Comparison of ENCODE assay signal across 7 mouse cellular contexts in genomic region chr17:84009194-84009593, GRCm38 (mm10).
DNase-seq lines count a peak whose midpoint lies in the region; ATAC-seq and TF ChIP-seq lines count a peak whose summit lies in the region.

No protein-coding gene starts in this region.

- no peak for DNase-seq in ES-E14 (ENCODE audit: low read depth, low spot score)
- peak; percentile 54 for DNase-seq in embryonic facial prominence, embryonic 10.5 days (ENCODE audit: low spot score)
- no peak for DNase-seq in limb, embryonic 14.5 days (ENCODE audit: low spot score)
- DNase-seq in stomach, postnatal 0 days (ENCODE audit: low spot score), result peak; percentile 29
- DNase-seq in adrenal gland, adult 2 months, result no peak
- DNase-seq in liver, embryonic 11.5 days (ENCODE audit: low spot score), result no peak

- H3K36me3 ChIP-seq in ES-E14 (ENCODE audit: control insufficient read depth, insufficient read depth, low read length, poor library complexity, severe bottlenecking), result no peaks in the 10 kb centered on the region
- no peaks in the 10 kb centered on the region for H3K36me3 ChIP-seq in embryonic facial prominence, embryonic 10.5 days (replicated peaks)
- no peaks in the 10 kb centered on the region for H3K36me3 ChIP-seq in hindbrain, embryonic 16.5 days (ENCODE audit: control insufficient read depth, insufficient read depth, low read length)
- H3K36me3 ChIP-seq in limb, embryonic 14.5 days (ENCODE audit: control insufficient read depth, insufficient read depth, low read length), result no peaks in the 10 kb centered on the region
- no peaks in the 10 kb centered on the region for H3K36me3 ChIP-seq in stomach, postnatal 0 days (ENCODE audit: control insufficient read depth, insufficient read depth, low read length)
- no peaks in the 10 kb centered on the region for H3K36me3 ChIP-seq in liver, embryonic 11.5 days (ENCODE audit: control insufficient read depth, insufficient read depth, low read length)

- H3K4me3 ChIP-seq in ES-E14 (ENCODE audit: insufficient read depth in 1 of 2, low read depth in 1 of 2, low read length in 2 of 2, poor library complexity in 1 of 2, severe bottlenecking in 1 of 2), result peak overlapping the region in 1 of 2 experiments; percentile 0; a peak in 1 of 4 replicates
- no peak overlapping the region for H3K4me3 ChIP-seq in embryonic facial prominence, embryonic 10.5 days
- H3K4me3 ChIP-seq in hindbrain, embryonic 16.5 days (ENCODE audit: low read length), result no peak overlapping the region
- no peak overlapping the region for H3K4me3 ChIP-seq in limb, embryonic 14.5 days (replicated peaks; ENCODE audit: low read length)
- no peak overlapping the region for H3K4me3 ChIP-seq in stomach, postnatal 0 days (ENCODE audit: low read depth, low read length)
- no peak overlapping the region for H3K4me3 ChIP-seq in liver, embryonic 11.5 days (ENCODE audit: low read depth, low read length)

- no peak overlapping the region for H3K4me2 ChIP-seq in hindbrain, embryonic 16.5 days (ENCODE audit: low read length)
- H3K4me2 ChIP-seq in limb, embryonic 14.5 days (replicated peaks; ENCODE audit: low read depth, low read length, severe bottlenecking), result no peak overlapping the region
- no peak overlapping the region for H3K4me2 ChIP-seq in stomach, postnatal 0 days (replicated peaks; ENCODE audit: low read depth)
- no peak overlapping the region for H3K4me2 ChIP-seq in liver, embryonic 11.5 days

- no peaks in the 10 kb centered on the region for H3K9me3 ChIP-seq in ES-E14 (ENCODE audit: control insufficient read depth, insufficient read depth, low read depth, low read length)
- H3K9me3 ChIP-seq in embryonic facial prominence, embryonic 10.5 days, result peaks cover 2% of the 10 kb centered on the region; the same call in 1 of the 2 replicates
- no peaks in the 10 kb centered on the region for H3K9me3 ChIP-seq in hindbrain, embryonic 16.5 days (ENCODE audit: control insufficient read depth, low read length)
- no peaks in the 10 kb centered on the region for H3K9me3 ChIP-seq in limb, embryonic 14.5 days (ENCODE audit: control insufficient read depth, low read length)
- no peaks in the 10 kb centered on the region for H3K9me3 ChIP-seq in stomach, postnatal 0 days (ENCODE audit: control insufficient read depth, low read length)
- no peaks in the 10 kb centered on the region for H3K9me3 ChIP-seq in liver, embryonic 11.5 days (ENCODE audit: control insufficient read depth, low read length)

- in situ Hi-C loops in ES-E14 (cut with MboI; ENCODE audit: low sequenced_read_pairs in 2 of 2, unreplicated experiment in 2 of 2), result no loop called here

- H3K27me3 ChIP-seq in embryonic facial prominence, embryonic 10.5 days (replicated peaks; ENCODE audit: low read depth, poor library complexity, severe bottlenecking), result peaks cover 4% of the 10 kb centered on the region; the same call in 1 of the 2 replicates
- no peaks in the 10 kb centered on the region for H3K27me3 ChIP-seq in hindbrain, embryonic 16.5 days (replicated peaks; ENCODE audit: control insufficient read depth, insufficient read depth, low read length)
- H3K27me3 ChIP-seq in limb, embryonic 14.5 days (ENCODE audit: control insufficient read depth, insufficient read depth, low read length), result no peaks in the 10 kb centered on the region
- no peaks in the 10 kb centered on the region for H3K27me3 ChIP-seq in stomach, postnatal 0 days (ENCODE audit: control insufficient read depth, insufficient read depth, low read length)
- no peaks in the 10 kb centered on the region for H3K27me3 ChIP-seq in liver, embryonic 11.5 days (replicated peaks; ENCODE audit: control insufficient read depth, insufficient read depth, low read length)

- TF ChIP-seq POLR2A in limb, embryonic 14.5 days (IDR thresholded peaks at IDR 0.05; ENCODE audit: borderline replicate concordance, extremely low read depth, insufficient read depth, insufficient read length), result no peak

- peaks cover 8 to 25% of the 10 kb centered on the region in 2 experiments; a peak in 3 of 4 replicates for H3K4me1 ChIP-seq in ES-E14 (ENCODE audit: control insufficient read depth in 2 of 2, insufficient read depth in 2 of 2, low read length in 2 of 2, poor library complexity in 1 of 2)
- peaks cover 58% of the 10 kb centered on the region for H3K4me1 ChIP-seq in embryonic facial prominence, embryonic 10.5 days
- peaks cover 1% of the 10 kb centered on the region; the same call in 1 of the 2 replicates for H3K4me1 ChIP-seq in hindbrain, embryonic 16.5 days (ENCODE audit: control insufficient read depth, insufficient read depth, low read depth, low read length)
- H3K4me1 ChIP-seq in limb, embryonic 14.5 days (ENCODE audit: control insufficient read depth, insufficient read depth, low read length), result peaks cover 28% of the 10 kb centered on the region
- H3K4me1 ChIP-seq in stomach, postnatal 0 days (replicated peaks; ENCODE audit: control insufficient read depth, insufficient read depth), result 0 out of 2 replicates have a peak, but pooled peaks cover 2% of the 10 kb centered on the region
- H3K4me1 ChIP-seq in liver, embryonic 11.5 days (replicated peaks; ENCODE audit: control insufficient read depth, insufficient read depth, low read length), result peaks cover 23% of the 10 kb centered on the region

- no peak for TF ChIP-seq CTCF in stomach, postnatal 0 days (IDR thresholded peaks at IDR 0.05; ENCODE audit: low read depth)

- H3K27ac ChIP-seq in ES-E14 (ENCODE audit: insufficient read depth, low read depth, low read length, poor library complexity, severe bottlenecking), result no peak overlapping the region
- H3K27ac ChIP-seq in embryonic facial prominence, embryonic 10.5 days (replicated peaks), result peak overlapping the region; percentile 82
- H3K27ac ChIP-seq in hindbrain, embryonic 16.5 days (ENCODE audit: low read depth, low read length), result peak overlapping the region; percentile 69
- peak overlapping the region; percentile 63 for H3K27ac ChIP-seq in limb, embryonic 14.5 days (replicated peaks; ENCODE audit: low read depth, low read length)
- peak overlapping the region; percentile 70 for H3K27ac ChIP-seq in stomach, postnatal 0 days (replicated peaks)
- no peak overlapping the region for H3K27ac ChIP-seq in liver, embryonic 11.5 days (ENCODE audit: low read depth, low read length)

- WGBS in embryonic facial prominence, embryonic 10.5 days, result 55% methylated on average over 8 of the region's 8 CpGs
- WGBS in hindbrain, embryonic 16.5 days, result 47% methylated on average over 8 of the region's 8 CpGs
- 65% methylated on average over 8 of the region's 8 CpGs for WGBS in limb, embryonic 14.5 days
- whole genome bisulfite sequencing in stomach, postnatal 0 days, result 84% methylated on average over 8 of the region's 8 CpGs
- WGBS in liver, embryonic 11.5 days, result 84% methylated on average over 8 of the region's 8 CpGs

- peak; percentile 93 for ATAC-seq in hindbrain, embryonic 16.5 days
- peak; percentile 44; the same call in 1 of the 2 replicates for ATAC-seq in limb, embryonic 14.5 days (ENCODE audit: low FRiP score, low read depth)
- no peak; the same call in 1 of the 2 replicates for ATAC-seq in stomach, postnatal 0 days (ENCODE audit: low FRiP score, low TSS enrichment)
- no peak for ATAC-seq in liver, embryonic 11.5 days (replicated peaks; ENCODE audit: low FRiP score)

- no peak for TF ChIP-seq EP300 in stomach, postnatal 0 days (optimal IDR thresholded peaks at IDR 0.05)

- peak overlapping the region; percentile 12; the same call in 1 of the 2 replicates for H3K9ac ChIP-seq in ES-E14 (ENCODE audit: insufficient read depth, low read depth, low read length, poor library complexity, severe bottlenecking)
- no peak overlapping the region for H3K9ac ChIP-seq in hindbrain, embryonic 16.5 days (ENCODE audit: low read depth, low read length)
- no peak overlapping the region for H3K9ac ChIP-seq in limb, embryonic 14.5 days (ENCODE audit: low read depth, low read length, severe bottlenecking)
- no peak overlapping the region for H3K9ac ChIP-seq in stomach, postnatal 0 days (ENCODE audit: low read length)
- no peak overlapping the region for H3K9ac ChIP-seq in liver, embryonic 11.5 days (ENCODE audit: low read depth, low read length)

TF ChIP-seq in ES-E14, 5 proteins besides CTCF, POLR2A, EP300 and RAD21:
- TF ChIP-seq HCFC1 (IDR thresholded peaks at IDR 0.05; ENCODE audit: borderline replicate concordance, insufficient read depth, low read length) (no peak), MAFK (IDR thresholded peaks at IDR 0.05; ENCODE audit: insufficient read depth, low read depth, low read length) (no peak), ZC3H11A (IDR thresholded peaks at IDR 0.05; ENCODE audit: borderline replicate concordance, low read depth, low read length) (no peak), ZNF384 (IDR thresholded peaks at IDR 0.05; ENCODE audit: low read depth, low read length) (no peak), CHD2 (IDR thresholded peaks at IDR 0.05; ENCODE audit: low read depth, low read length) (no peak)

Comparison
In these comparisons a context has a peak if more than half of its experiments do, and no peak if none do; other contexts are left out.
1. DNase-seq: peak in embryonic facial prominence, embryonic 10.5 days (single experiment) and stomach, postnatal 0 days (single experiment); none in ES-E14 (single experiment), limb, embryonic 14.5 days (single experiment), adrenal gland, adult 2 months (single experiment) and liver, embryonic 11.5 days (single experiment).
2. H3K27ac ChIP-seq: peak in embryonic facial prominence, embryonic 10.5 days (single experiment), hindbrain, embryonic 16.5 days (single experiment), limb, embryonic 14.5 days (single experiment) and stomach, postnatal 0 days (single experiment); none in ES-E14 (single experiment) and liver, embryonic 11.5 days (single experiment).
3. ATAC-seq: peak in hindbrain, embryonic 16.5 days (single experiment) and limb, embryonic 14.5 days (single experiment); none in stomach, postnatal 0 days (single experiment) and liver, embryonic 11.5 days (single experiment).